Mouse (Mus musculus) neural tube, embryonic 13.5 days (tissue): ENCODE measurements around the gene Shb. TPM values are rescaled to one million over a fixed set of nuclear protein-coding genes. Genes with fewer than 3 reads are reported as not detected.
A peak's percentile ranks its signal among the peaks of the same experiment; 100 is the strongest.
"Not testable (repeated sequence)": the region's sequence is repeated elsewhere in the genome, so short reads cannot be mapped to it uniquely, and the experiment has no call there.

Experiments used
- ATAC-seq: fragments of 200-750 bp; cut with Nextera tagmentation; 2 replicates; pipeline ENCODE4 v1.8.0; 2017; ENCODE audit warnings: low read depth, mild to moderate bottlenecking, moderate TSS enrichment, moderate library complexity
- H3K27ac ChIP-seq: fragments of 300-500 bp; sonication (generic); replicated peaks from 2 replicates; pipeline ENCODE4 v1.5.1; 2015; ENCODE audit warnings: moderate library complexity, mild to moderate bottlenecking, inconsistent platforms
- H3K27me3 ChIP-seq: fragments of 300-500 bp; sonication (generic); 2 replicates; pipeline ENCODE4 v1.6.1; 2015; ENCODE audit warnings: mild to moderate bottlenecking, inconsistent platforms
- H3K36me3 ChIP-seq: fragments of 300-500 bp; sonication (generic); 2 replicates; pipeline ENCODE4 v1.6.1; 2015; ENCODE audit warnings: mild to moderate bottlenecking, inconsistent platforms
- H3K4me1 ChIP-seq: fragments of 300-500 bp; sonication (generic); replicated peaks from 2 replicates; pipeline ENCODE4 v1.6.1; 2015; ENCODE audit warnings: inconsistent platforms
- H3K4me2 ChIP-seq: fragments of 300-500 bp; sonication (generic); 2 replicates; pipeline ENCODE4 v1.6.1; 2015; ENCODE audit warnings: inconsistent platforms, mild to moderate bottlenecking, moderate library complexity
- H3K4me3 ChIP-seq: fragments of 300-500 bp; sonication (generic); 2 replicates; pipeline ENCODE4 v1.5.1; 2015; ENCODE audit warnings: mild to moderate bottlenecking, inconsistent platforms
- H3K9ac ChIP-seq: fragments of 300-500 bp; sonication (generic); 2 replicates; pipeline ENCODE4 v1.6.1; 2015; ENCODE audit warnings: moderate library complexity, mild to moderate bottlenecking, inconsistent platforms
- H3K9me3 ChIP-seq: fragments of 300-500 bp; sonication (generic); 2 replicates; pipeline ENCODE4 v1.6.1; 2016; ENCODE audit warnings: inconsistent platforms
- WGBS: fragments of 180-500 bp; shearing (Covaris S2); methylation state at CpG from one replicate; pipeline ENCODE4 v1.1.7; 2015; 5-methylcytosine and 5-hydroxymethylcytosine counted together
- polyA plus RNA-seq: library from polyadenylated mRNA; unstranded; fragments of >200 nt; fragmentation: Nextera tagmentation; extraction: Ambion mirVana; gene quantifications from 2 replicates; pipeline ENCODE4 v1.2.1, GENCODE M21; 2015

Shb gene
- polyA plus RNA-seq, 1 experiment from 2014 or later, result 4.0 TPM

GRCm38 (mm10) chr4:45406397-45406796, 125.9 kb downstream of the Shb start:
- Histone ChIP-seq H3K27ac (no peak overlapping the region), H3K27me3 (no peaks in the 10 kb centered on the region), H3K36me3 (peaks cover 32% of the 10 kb centered on the region), H3K9ac (peak overlapping the region; percentile 99), H3K4me3 (peak overlapping the region; percentile 97), H3K9me3 (no peaks in the 10 kb centered on the region), H3K4me2 (peak overlapping the region; percentile 93), H3K4me1 (peaks cover 47% of the 10 kb centered on the region)
- ATAC-seq, result no peak
- whole genome bisulfite sequencing, result 43% methylated on average over 7 of the region's 7 CpGs

- peaks cover 47% of the 10 kb centered on the region for H3K4me1 ChIP-seq
- no peak overlapping the region for H3K4me3 ChIP-seq
- H3K4me2 ChIP-seq, result 0 out of 2 replicates have a peak overlapping the region, but pooled peaks have one; percentile 3
- H3K9me3 ChIP-seq, result no peaks in the 10 kb centered on the region
- ATAC-seq, result no peak
- no peaks in the 10 kb centered on the region for H3K27me3 ChIP-seq
- WGBS, result 48% methylated on average over 7 of the region's 7 CpGs
- no peak overlapping the region for H3K27ac ChIP-seq
- no peak overlapping the region for H3K9ac ChIP-seq
- H3K36me3 ChIP-seq, result peaks cover 41% of the 10 kb centered on the region
These were observed 127.0 kb downstream of the Shb start for GRCm38 (mm10) chr4:45405315-45405714.

GRCm38 (mm10) chr4:45404086-45404485, 128.2 kb downstream of the Shb start:
- Histone ChIP-seq H3K9me3 (no peaks in the 10 kb centered on the region), H3K36me3 (peaks cover 54% of the 10 kb centered on the region), H3K4me1 (peaks cover 44% of the 10 kb centered on the region), H3K27ac (no peak overlapping the region), H3K27me3 (no peaks in the 10 kb centered on the region), H3K4me3 (no peak overlapping the region), H3K4me2 (no peak overlapping the region), H3K9ac (no peak overlapping the region)
- ATAC-seq, result no peak
- 90% methylated on average over 7 of the region's 7 CpGs for whole genome bisulfite sequencing

DNA sequence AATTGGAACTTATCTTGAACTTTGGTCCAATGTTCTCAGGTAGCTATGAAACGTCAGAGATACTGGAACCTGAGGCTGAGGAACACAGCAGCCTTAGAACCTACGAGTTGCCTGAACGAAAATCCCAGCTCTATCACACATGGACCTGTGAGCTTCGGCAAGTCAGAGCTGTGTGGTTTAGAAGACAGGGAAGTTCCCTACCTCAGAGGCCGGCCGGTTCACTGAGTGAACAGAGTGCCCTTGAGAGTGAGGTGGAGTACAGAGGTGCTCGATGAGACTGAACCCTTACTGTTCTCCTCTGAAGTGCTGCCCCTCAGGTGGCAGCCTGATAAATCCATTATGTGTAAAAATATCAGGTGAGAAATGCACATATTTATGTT, 128.8 kb downstream of the Shb start:
- Histone ChIP-seq H3K4me2 (no peak overlapping the region), H3K9ac (no peak overlapping the region), H3K36me3 (peaks cover 59% of the 10 kb centered on the region), H3K27me3 (no peaks in the 10 kb centered on the region), H3K27ac (no peak overlapping the region), H3K4me3 (no peak overlapping the region), H3K4me1 (peaks cover 45% of the 10 kb centered on the region), H3K9me3 (no peaks in the 10 kb centered on the region)
- ATAC-seq, result no peak
- WGBS, result 93% methylated on average over 7 of the region's 7 CpGs

DNA sequence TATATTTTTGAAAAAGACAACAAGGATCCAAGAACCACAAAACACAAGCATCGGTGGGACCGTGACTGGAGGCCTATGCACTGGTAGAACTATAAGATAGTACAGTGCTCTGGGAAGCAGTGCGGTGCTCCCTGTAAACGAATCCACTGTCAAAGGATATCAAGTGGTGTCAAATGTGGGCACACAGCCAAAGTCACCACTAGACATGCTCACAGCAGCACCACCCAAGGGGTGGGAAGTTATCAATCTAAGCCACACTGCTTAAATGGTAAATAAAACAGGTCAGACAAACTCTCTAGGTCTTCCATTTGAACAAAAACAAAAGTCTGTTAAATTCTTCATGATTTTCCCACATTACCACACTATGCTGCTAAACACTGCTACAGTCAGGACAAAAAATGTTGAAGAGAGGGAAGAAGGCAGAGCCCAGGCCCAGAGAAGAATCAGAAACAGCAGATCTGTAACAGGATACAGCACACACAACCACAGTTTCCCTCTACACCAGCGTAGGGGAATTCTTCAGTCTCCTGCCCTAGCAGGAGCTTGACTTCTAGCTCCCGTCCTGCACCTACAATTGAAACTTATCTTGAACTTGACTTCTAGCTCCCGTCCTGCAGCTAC, 129.3 kb downstream of the Shb start:
- no peaks in the 10 kb centered on the region for H3K9me3 ChIP-seq
- no peak overlapping the region for H3K4me3 ChIP-seq
- H3K9ac ChIP-seq, result no peak overlapping the region
- ATAC-seq, result no peak
- 86% methylated on average over 7 of the region's 7 CpGs for WGBS
- H3K27ac ChIP-seq, result no peak overlapping the region
- peaks cover 64% of the 10 kb centered on the region for H3K36me3 ChIP-seq
- peaks cover 45% of the 10 kb centered on the region for H3K4me1 ChIP-seq
- H3K4me2 ChIP-seq, result no peak overlapping the region
- H3K27me3 ChIP-seq, result no peaks in the 10 kb centered on the region

GRCm38 (mm10) chr4:45402281-45402680, 130.0 kb downstream of the Shb start:
- H3K36me3 ChIP-seq, result peaks cover 72% of the 10 kb centered on the region
- WGBS, result 95% methylated on average over 4 of the region's 4 CpGs
- H3K4me3 ChIP-seq, result no peak overlapping the region
- H3K4me2 ChIP-seq, result no peak overlapping the region
- H3K27me3 ChIP-seq, result no peaks in the 10 kb centered on the region
- no peak for ATAC-seq
- H3K4me1 ChIP-seq, result peaks cover 39% of the 10 kb centered on the region
- no peak overlapping the region for H3K9ac ChIP-seq
- no peaks in the 10 kb centered on the region for H3K9me3 ChIP-seq
- H3K27ac ChIP-seq, result no peak overlapping the region

DNA sequence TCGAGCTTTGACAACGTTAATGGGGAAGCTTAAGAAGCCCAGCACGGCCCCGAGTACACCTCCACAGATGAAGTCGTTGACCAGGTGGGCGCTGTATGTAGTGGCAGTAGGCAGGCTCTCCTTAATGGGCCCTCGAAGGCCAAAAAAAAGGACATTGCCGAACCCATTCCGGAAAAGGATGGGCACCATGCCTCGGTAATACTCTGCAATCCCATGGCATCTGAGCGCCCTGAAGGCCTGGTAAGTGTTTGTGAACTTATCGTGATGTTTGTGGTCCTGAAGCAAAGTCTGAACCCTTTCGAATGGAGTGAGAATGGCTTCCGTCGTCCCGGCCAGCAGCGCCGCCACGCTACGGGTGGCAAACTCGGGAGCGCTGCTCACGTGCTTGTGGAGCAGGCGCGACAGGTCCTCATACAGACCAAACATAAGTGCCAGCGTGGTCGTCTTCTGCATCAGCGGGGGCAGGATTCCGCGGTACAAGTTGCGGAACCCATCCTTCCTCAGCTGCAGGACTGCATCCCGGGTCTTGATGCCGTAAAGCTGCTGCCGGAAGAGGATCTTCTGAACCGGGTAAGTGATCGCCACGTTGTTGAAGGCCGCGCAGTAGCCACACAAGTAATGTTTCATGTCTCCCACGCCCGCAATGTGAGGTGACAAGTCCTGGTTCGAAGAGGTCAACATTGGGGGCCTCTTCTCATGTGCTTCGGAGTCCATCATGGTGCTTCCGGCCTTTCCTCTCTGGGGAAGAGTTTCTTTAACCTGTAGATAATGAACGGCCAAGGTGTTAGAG, 132.7 kb downstream of the Shb start:
- Histone ChIP-seq H3K4me2 (no peak overlapping the region), H3K36me3 (peaks cover 85% of the 10 kb centered on the region), H3K27me3 (no peaks in the 10 kb centered on the region), H3K4me3 (no peak overlapping the region), H3K9ac (no peak overlapping the region), H3K9me3 (no peaks in the 10 kb centered on the region), H3K27ac (no peak overlapping the region), H3K4me1 (peaks cover 17% of the 10 kb centered on the region; the same call in 1 of the 2 replicates)
- 96% methylated on average over 45 of the region's 45 CpGs for WGBS
- ATAC-seq, result no peak

GRCm38 (mm10) chr4:45398315-45398714, 134.0 kb downstream of the Shb start:
- H3K4me1 ChIP-seq, result peaks cover 13% of the 10 kb centered on the region; the same call in 1 of the 2 replicates
- peaks cover 72% of the 10 kb centered on the region for H3K36me3 ChIP-seq
- not testable (repeated sequence) for H3K4me3 ChIP-seq, H3K4me2 ChIP-seq, ATAC-seq, H3K27ac ChIP-seq, H3K27me3 ChIP-seq, H3K9me3 ChIP-seq, H3K9ac ChIP-seq
- WGBS, result 83% methylated on average over 5 of the region's 5 CpGs

- H3K27me3 ChIP-seq, H3K4me2 ChIP-seq, H3K9ac ChIP-seq, H3K9me3 ChIP-seq, H3K4me3 ChIP-seq, H3K27ac ChIP-seq, H3K4me1 ChIP-seq, ATAC-seq: not testable (repeated sequence)
- peaks cover 52% of the 10 kb centered on the region for H3K36me3 ChIP-seq
- WGBS, result 91% methylated on average over 6 of the region's 6 CpGs
These were observed 136.1 kb downstream of the Shb start for GRCm38 (mm10) chr4:45396211-45396610.

GRCm38 (mm10) chr4:45393658-45394057, 138.6 kb downstream of the Shb start:
- no peaks in the 10 kb centered on the region for H3K9me3 ChIP-seq
- no peak for ATAC-seq
- H3K4me3 ChIP-seq, result no peak overlapping the region
- no peak overlapping the region for H3K27ac ChIP-seq
- H3K9ac ChIP-seq, result no peak overlapping the region
- no peak overlapping the region for H3K4me2 ChIP-seq
- peaks cover 28% of the 10 kb centered on the region for H3K36me3 ChIP-seq
- 81% methylated on average over 5 of the region's 5 CpGs for WGBS
- H3K27me3 ChIP-seq, result no peaks in the 10 kb centered on the region
- H3K4me1 ChIP-seq, result 0 out of 2 replicates have a peak, but pooled peaks cover 1% of the 10 kb centered on the region

GRCm38 (mm10) chr4:45392994-45393393, 139.3 kb downstream of the Shb start:
- WGBS, result 89% methylated on average over 8 of the region's 8 CpGs
- H3K4me1 ChIP-seq, result no peaks in the 10 kb centered on the region
- no peak overlapping the region for H3K4me2 ChIP-seq

GRCm38 (mm10) chr4:45392572-45392971, 139.7 kb downstream of the Shb start:
- H3K9me3 ChIP-seq, result peaks cover under 1% of the 10 kb centered on the region; the same call in 1 of the 2 replicates
- no peaks in the 10 kb centered on the region for H3K27me3 ChIP-seq
- WGBS, result 82% methylated on average over 11 of the region's 11 CpGs
- no peaks in the 10 kb centered on the region for H3K4me1 ChIP-seq
- H3K9ac ChIP-seq, result no peak overlapping the region
- peaks cover 17% of the 10 kb centered on the region for H3K36me3 ChIP-seq
- no peak overlapping the region for H3K4me2 ChIP-seq
- ATAC-seq, result no peak
- no peak overlapping the region for H3K4me3 ChIP-seq
- H3K27ac ChIP-seq, result no peak overlapping the region

More at GRCm38 (mm10) chr4:45392994-45393393, 139.3 kb downstream of the Shb start:
- Histone ChIP-seq H3K36me3 (peaks cover 22% of the 10 kb centered on the region), H3K9ac (no peak overlapping the region), H3K27ac (no peak overlapping the region), H3K4me3 (no peak overlapping the region), H3K9me3 (no peaks in the 10 kb centered on the region), H3K27me3 (no peaks in the 10 kb centered on the region)
- ATAC-seq, result no peak
